Mouse (Mus musculus) neutrophil, adult 5-6 weeks (primary cell): ENCODE measurements at regions not wholly inside any gene's neighbourhood (a gene's known extent, or its start where the extent isn't known, plus 50 kb on each side); places are given as distances from the start of the nearest gene placed in this dataset.

ENCODE experiments used
- ATAC-seq: fragments of 151-379, 151-347 bp; 2 replicates; pipeline ENCODE4 v1.8.0; 2017; ENCODE audit warnings: mild to moderate bottlenecking, moderate TSS enrichment; ENCODE audit not compliant: insufficient number of reproducible peaks, poor library complexity, low FRiP score, severe bottlenecking; ENCODE audit errors: extremely low read depth

- ATAC-seq: no peak
Observed at GRCm38 (mm10) chr1:128762854-128763253, 170.8 kb upstream of the Cxcr4 start.

GRCm38 (mm10) chr1:128762076-128762475 is 170.0 kb upstream of the Cxcr4 start:
- ATAC-seq: no peak

- ATAC-seq: no peak
Observed at GRCm38 (mm10) chr1:128758802-128759481, 166.8 kb upstream of the Cxcr4 start.

GRCm38 (mm10) chr1:128758294-128758801 is 166.3 kb upstream of the Cxcr4 start:
- ATAC-seq: no peak

- ATAC-seq: no peak
Observed at GRCm38 (mm10) chr1:128753427-128754012, 161.4 kb upstream of the Cxcr4 start.

- no peak for ATAC-seq
Observed at GRCm38 (mm10) chr1:128749437-128749994, 157.4 kb upstream of the Cxcr4 start.

- ATAC-seq: 0 out of 2 replicates have a peak, but pooled peaks have one; percentile 27
Observed at GRCm38 (mm10) chr1:128747196-128747790, 155.2 kb upstream of the Cxcr4 start.

- ATAC-seq: no peak
Observed at GRCm38 (mm10) chr1:128746461-128747009, 154.4 kb upstream of the Cxcr4 start.

GRCm38 (mm10) chr1:128740616-128741015 is 148.5 kb upstream of the Cxcr4 start:
- ATAC-seq: no peak

- no peak for ATAC-seq
Observed at GRCm38 (mm10) chr1:128738152-128738551, 146.1 kb upstream of the Cxcr4 start.

- ATAC-seq: no peak
Observed at GRCm38 (mm10) chr1:128734857-128735256, 142.8 kb upstream of the Cxcr4 start.

GRCm38 (mm10) chr1:128731445-128731844 is 139.4 kb upstream of the Cxcr4 start:
- no peak for ATAC-seq

GRCm38 (mm10) chr1:128724433-128725091 is 132.5 kb upstream of the Cxcr4 start:
- ATAC-seq: peak; percentile 65

- no peak for ATAC-seq
Observed at GRCm38 (mm10) chr1:128723843-128724242, 131.8 kb upstream of the Cxcr4 start.

- peak; percentile 45 for ATAC-seq
Observed at GRCm38 (mm10) chr1:128722061-128722471, 130.0 kb upstream of the Cxcr4 start.

GRCm38 (mm10) chr1:128714843-128715242 is 122.8 kb upstream of the Cxcr4 start:
- ATAC-seq: no peak

GRCm38 (mm10) chr1:128712876-128713275 is 120.8 kb upstream of the Cxcr4 start:
- peak; percentile 96 for ATAC-seq

GRCm38 (mm10) chr1:128711121-128711520 is 119.0 kb upstream of the Cxcr4 start:
- ATAC-seq: no peak

GRCm38 (mm10) chr1:128707747-128708146 is 115.7 kb upstream of the Cxcr4 start:
- ATAC-seq: no peak
